Mouse (Mus musculus): Measurements from ENCODE around the gene Inppl1. TPM values are rescaled to one million over a fixed set of nuclear protein-coding genes. Genes with fewer than 3 reads are reported as not detected.

The Inppl1 gene
- polyA plus RNA-seq, 1 experiment from 2014 or later, result 48.0 TPM

- ATAC-seq (ENCODE audit: insufficient number of reproducible peaks, low FRiP score, low TSS enrichment, low read depth), result no peak
- H3K27ac ChIP-seq (replicated peaks), result no peak overlapping the region
- H3K36me3 ChIP-seq, result no peaks in the 10 kb centered on the region
- no peaks in the 10 kb centered on the region for H3K4me1 ChIP-seq
- no peaks in the 10 kb centered on the region for H3K9me3 ChIP-seq (replicated peaks)
- H3K27me3 ChIP-seq, result no peaks in the 10 kb centered on the region
- H3K9ac ChIP-seq, result no peak overlapping the region
- H3K4me3 ChIP-seq (replicated peaks), result no peak overlapping the region
- no peak overlapping the region for H3K4me2 ChIP-seq (replicated peaks)
- WGBS, result 79% methylated on average over 11 of the region's 11 CpGs
Observed at GRCm38 (mm10) chr7:101866491-101867265, 28.6 kb upstream of the Inppl1 start.

GRCm38 (mm10) chr7:101863415-101863814, 25.4 kb upstream of the Inppl1 start, which contains the start of gene Anapc15:
TSS of gene Anapc15 (plus strand) at chr7:101863715.
- H3K9ac ChIP-seq, result no peak within 1 kb of the TSS
- no peak for ATAC-seq (ENCODE audit: insufficient number of reproducible peaks, low FRiP score, low TSS enrichment, low read depth)
- no peaks in the 10 kb centered on the region for H3K36me3 ChIP-seq
- 67% methylated on average over 3 of the region's 3 CpGs for WGBS
- H3K4me1 ChIP-seq, result no peaks in the 10 kb centered on the region
- no peak within 1 kb of the TSS for H3K27ac ChIP-seq (replicated peaks)
- no peaks in the 10 kb centered on the region for H3K27me3 ChIP-seq
- no peak within 1 kb of the TSS for H3K4me2 ChIP-seq (replicated peaks)
- H3K4me3 ChIP-seq (replicated peaks), result no peak within 1 kb of the TSS
- no peaks in the 10 kb centered on the region for H3K9me3 ChIP-seq (replicated peaks)

GRCm38 (mm10) chr7:101862291-101862690, 24.3 kb upstream of the Inppl1 start:
- Histone ChIP-seq H3K27ac (replicated peaks) (no peak overlapping the region), H3K4me1 (no peaks in the 10 kb centered on the region), H3K9me3 (replicated peaks) (no peaks in the 10 kb centered on the region), H3K27me3 (no peaks in the 10 kb centered on the region), H3K36me3 (no peaks in the 10 kb centered on the region), H3K4me3 (replicated peaks) (no peak overlapping the region), H3K9ac (no peak overlapping the region), H3K4me2 (replicated peaks) (no peak overlapping the region)
- no peak for ATAC-seq (ENCODE audit: insufficient number of reproducible peaks, low FRiP score, low TSS enrichment, low read depth)
- WGBS, result 65% methylated on average over 3 of the region's 3 CpGs

GRCm38 (mm10) chr7:101860978-101861377, 22.9 kb upstream of the Inppl1 start:
- H3K4me1 ChIP-seq, result no peaks in the 10 kb centered on the region
- no peak for ATAC-seq (ENCODE audit: insufficient number of reproducible peaks, low FRiP score, low TSS enrichment, low read depth)

GRCm38 (mm10) chr7:101858362-101858761, 20.3 kb upstream of the Inppl1 start:
- Histone ChIP-seq H3K9me3 (replicated peaks) (no peaks in the 10 kb centered on the region), H3K9ac (no peak overlapping the region), H3K27me3 (no peaks in the 10 kb centered on the region), H3K4me3 (replicated peaks) (no peak overlapping the region), H3K4me2 (replicated peaks) (no peak overlapping the region), H3K4me1 (no peaks in the 10 kb centered on the region), H3K36me3 (no peaks in the 10 kb centered on the region), H3K27ac (replicated peaks) (no peak overlapping the region)
- 70% methylated on average over 9 of the region's 9 CpGs for WGBS
- no peak for ATAC-seq (ENCODE audit: insufficient number of reproducible peaks, low FRiP score, low TSS enrichment, low read depth)

More at GRCm38 (mm10) chr7:101860978-101861377, 22.9 kb upstream of the Inppl1 start:
- Histone ChIP-seq H3K27ac (replicated peaks) (no peak overlapping the region), H3K27me3 (no peaks in the 10 kb centered on the region), H3K4me3 (replicated peaks) (no peak overlapping the region), H3K9me3 (replicated peaks) (no peaks in the 10 kb centered on the region), H3K9ac (no peak overlapping the region), H3K4me2 (replicated peaks) (no peak overlapping the region), H3K36me3 (no peaks in the 10 kb centered on the region)

- ATAC-seq (ENCODE audit: insufficient number of reproducible peaks, low FRiP score, low TSS enrichment, low read depth), result no peak
- H3K4me2 ChIP-seq (replicated peaks), result no peak within 1 kb of the TSS
- H3K27ac ChIP-seq (replicated peaks), result no peak within 1 kb of the TSS
- H3K9me3 ChIP-seq (replicated peaks), result no peaks in the 10 kb centered on the region
- no peaks in the 10 kb centered on the region for H3K36me3 ChIP-seq
- 87% methylated on average over 4 of the region's 4 CpGs for WGBS
- no peaks in the 10 kb centered on the region for H3K4me1 ChIP-seq
- H3K9ac ChIP-seq, result no peak within 1 kb of the TSS
- H3K27me3 ChIP-seq, result no peaks in the 10 kb centered on the region
- H3K4me3 ChIP-seq (replicated peaks), result no peak within 1 kb of the TSS
Observed at GRCm38 (mm10) chr7:101857094-101857493, 19.1 kb upstream of the Inppl1 start, which contains the start of gene Folr2. TSS of gene Folr2 (minus strand) at chr7:101857194.

- Histone ChIP-seq H3K4me3 (replicated peaks) (no peak overlapping the region), H3K4me1 (no peaks in the 10 kb centered on the region), H3K9me3 (replicated peaks) (no peaks in the 10 kb centered on the region), H3K27me3 (no peaks in the 10 kb centered on the region), H3K27ac (replicated peaks) (no peak overlapping the region), H3K9ac (no peak overlapping the region), H3K4me2 (replicated peaks) (no peak overlapping the region), H3K36me3 (no peaks in the 10 kb centered on the region)
- 76% methylated on average over 2 of the region's 2 CpGs for WGBS
- ATAC-seq (ENCODE audit: insufficient number of reproducible peaks, low FRiP score, low TSS enrichment, low read depth), result no peak
Observed at GRCm38 (mm10) chr7:101853816-101854215, 15.8 kb upstream of the Inppl1 start.

GRCm38 (mm10) chr7:101852846-101853245, 14.8 kb upstream of the Inppl1 start:
- no peak for ATAC-seq (ENCODE audit: insufficient number of reproducible peaks, low FRiP score, low TSS enrichment, low read depth)
- no peaks in the 10 kb centered on the region for H3K27me3 ChIP-seq
- H3K9ac ChIP-seq, result no peak overlapping the region
- no peak overlapping the region for H3K4me3 ChIP-seq (replicated peaks)
- H3K4me2 ChIP-seq (replicated peaks), result no peak overlapping the region
- 88% methylated on average over 6 of the region's 6 CpGs for WGBS
- H3K27ac ChIP-seq (replicated peaks), result no peak overlapping the region
- H3K36me3 ChIP-seq, result no peaks in the 10 kb centered on the region
- H3K9me3 ChIP-seq (replicated peaks), result no peaks in the 10 kb centered on the region
- no peaks in the 10 kb centered on the region for H3K4me1 ChIP-seq

GRCm38 (mm10) chr7:101851689-101852088, 13.7 kb upstream of the Inppl1 start:
- Histone ChIP-seq H3K4me3 (replicated peaks) (no peak overlapping the region), H3K4me2 (replicated peaks) (no peak overlapping the region), H3K27ac (replicated peaks) (no peak overlapping the region), H3K36me3 (no peaks in the 10 kb centered on the region), H3K4me1 (no peaks in the 10 kb centered on the region), H3K27me3 (no peaks in the 10 kb centered on the region), H3K9me3 (replicated peaks) (no peaks in the 10 kb centered on the region), H3K9ac (no peak overlapping the region)
- WGBS, result 74% methylated on average over 6 of the region's 6 CpGs
- no peak for ATAC-seq (ENCODE audit: insufficient number of reproducible peaks, low FRiP score, low TSS enrichment, low read depth)

- no peak overlapping the region for H3K4me2 ChIP-seq (replicated peaks)
- H3K4me3 ChIP-seq (replicated peaks), result no peak overlapping the region
- no peaks in the 10 kb centered on the region for H3K4me1 ChIP-seq
- no peaks in the 10 kb centered on the region for H3K9me3 ChIP-seq (replicated peaks)
- H3K9ac ChIP-seq, result no peak overlapping the region
- 95% methylated on average over 1 of the region's 1 CpGs for WGBS
- no peak overlapping the region for H3K27ac ChIP-seq (replicated peaks)
- H3K36me3 ChIP-seq, result no peaks in the 10 kb centered on the region
- no peak for ATAC-seq (ENCODE audit: insufficient number of reproducible peaks, low FRiP score, low TSS enrichment, low read depth)
- H3K27me3 ChIP-seq, result no peaks in the 10 kb centered on the region
Observed at GRCm38 (mm10) chr7:101847934-101848333, 9.9 kb upstream of the Inppl1 start.

- Histone ChIP-seq H3K4me1 (peaks cover under 1% of the 10 kb centered on the region; the same call in 1 of the 2 replicates), H3K9ac (no peak overlapping the region), H3K36me3 (no peaks in the 10 kb centered on the region), H3K4me2 (replicated peaks) (no peak overlapping the region), H3K27me3 (no peaks in the 10 kb centered on the region), H3K9me3 (replicated peaks) (no peaks in the 10 kb centered on the region), H3K27ac (replicated peaks) (no peak overlapping the region), H3K4me3 (replicated peaks) (no peak overlapping the region)
- WGBS, result 57% methylated on average over 6 of the region's 6 CpGs
- ATAC-seq (ENCODE audit: insufficient number of reproducible peaks, low FRiP score, low TSS enrichment, low read depth), result no peak
Observed at GRCm38 (mm10) chr7:101844186-101844585, 6.2 kb upstream of the Inppl1 start.

GRCm38 (mm10) chr7:101837154-101837605, 849 bp downstream of the Inppl1 start:
- no peaks in the 10 kb centered on the region for H3K9me3 ChIP-seq (replicated peaks)
- H3K4me1 ChIP-seq, result peaks cover 44% of the 10 kb centered on the region
- ATAC-seq (ENCODE audit: insufficient number of reproducible peaks, low FRiP score, low TSS enrichment, low read depth), result no peak
- H3K36me3 ChIP-seq, result peaks cover 15% of the 10 kb centered on the region
- peak overlapping the region; percentile 95 for H3K27ac ChIP-seq (replicated peaks)
- 0% methylated on average over 20 of the region's 20 CpGs for WGBS
- peak overlapping the region; percentile 80 for H3K4me2 ChIP-seq (replicated peaks)
- peak overlapping the region; percentile 71 for H3K4me3 ChIP-seq (replicated peaks)
- H3K9ac ChIP-seq, result peak overlapping the region; percentile 88
- no peaks in the 10 kb centered on the region for H3K27me3 ChIP-seq

Measured in embryonic facial prominence, embryonic 15.5 days (tissue).